Comparison of ENCODE assay signal across 27 mouse cellular contexts in the genomic region with DNA sequence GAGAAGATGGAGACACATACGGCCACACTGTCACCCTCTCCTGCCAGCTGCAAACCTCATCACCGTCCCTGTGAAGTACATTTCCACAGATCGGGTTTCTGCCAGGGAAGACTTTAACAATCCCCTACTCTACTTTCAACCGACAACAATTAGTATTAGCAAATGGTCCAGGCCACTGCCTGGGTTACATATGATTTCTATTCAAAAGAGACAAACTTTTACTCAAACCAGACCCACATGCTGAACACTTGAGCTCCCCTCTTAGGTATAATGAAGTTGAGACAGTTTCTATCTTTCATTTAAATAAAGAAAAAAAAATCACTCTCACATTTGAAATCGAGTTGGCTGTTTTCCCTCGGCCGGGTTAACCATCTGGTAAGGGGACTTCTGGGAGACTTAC.
DNase-seq lines count a peak whose midpoint lies in the region; ATAC-seq lines count a peak whose summit lies in the region.
"Had no signal": no experiment of that assay in that cellular context is flagged by ENCODE, and none has a peak within 500 bp of the region (broad histone marks: within the 10 kb centered on the region; RNA-seq: fewer than 3 reads in every experiment).

No protein-coding gene starts in this region.

- H3K9me3 ChIP-seq in embryonic facial prominence, embryonic 14.5 days (ENCODE audit: control insufficient read depth, low read length) = no peaks in the 10 kb centered on the region
- H3K9me3 ChIP-seq in limb, embryonic 13.5 days = no peaks in the 10 kb centered on the region
- H3K9me3 ChIP-seq: embryonic facial prominence, embryonic 15.5 days; forebrain, embryonic 12.5 days; forebrain, embryonic 15.5 days; heart, embryonic 12.5 days; heart, embryonic 15.5 days; hindbrain, embryonic 10.5 days; hindbrain, embryonic 13.5 days; intestine, embryonic 15.5 days had no signal

- H3K27me3 ChIP-seq in embryonic facial prominence, embryonic 14.5 days (replicated peaks; ENCODE audit: control insufficient read depth, insufficient read depth, low read length) = no peaks in the 10 kb centered on the region
- H3K27me3 ChIP-seq in limb, embryonic 13.5 days = peaks cover 2% of the 10 kb centered on the region; the same call in 1 of the 2 replicates
- H3K27me3 ChIP-seq: embryonic facial prominence, embryonic 15.5 days; forebrain, embryonic 12.5 days; forebrain, embryonic 15.5 days; heart, embryonic 12.5 days; heart, embryonic 15.5 days; hindbrain, embryonic 13.5 days; intestine, embryonic 15.5 days had no signal

- H3K27ac ChIP-seq in embryonic facial prominence, embryonic 14.5 days (replicated peaks; ENCODE audit: low read depth, low read length) = no peak overlapping the region; the same call in 1 of the 2 replicates
- H3K27ac ChIP-seq in limb, embryonic 13.5 days = no peak overlapping the region
- H3K27ac ChIP-seq: embryonic facial prominence, embryonic 15.5 days; forebrain, embryonic 12.5 days; forebrain, embryonic 15.5 days; heart, embryonic 15.5 days; hindbrain, embryonic 10.5 days; hindbrain, embryonic 13.5 days; intestine, embryonic 15.5 days had no signal

- DNase-seq in cerebellum, postnatal 10 days = peak; percentile 23 to 27
- DNase-seq in cerebellum, adult 18-20 months = no peak
- peak; percentile 7 for DNase-seq in gastrocnemius, postnatal 25 days
- no peak for DNase-seq in gastrocnemius, postnatal 36 days
- DNase-seq in embryonic facial prominence, embryonic 14.5 days (ENCODE audit: low spot score) = peak; percentile 46
- no peak for DNase-seq in left cerebral cortex, adult 18-20 months (ENCODE audit: low spot score in 2 of 2)
- DNase-seq: adrenal gland, postnatal 10 days; adrenal gland, postnatal 36 days; cerebellum, adult 2 months; cerebellum, adult 9-11 months; cerebellum, postnatal 36 days; gastrocnemius, postnatal 10 days; heart, adult 18-20 months; heart, postnatal 10 days; heart, postnatal 36 days had no signal

- no peak overlapping the region for H3K9ac ChIP-seq in embryonic facial prominence, embryonic 14.5 days (ENCODE audit: low read depth, low read length)
- no peak overlapping the region for H3K9ac ChIP-seq in limb, embryonic 13.5 days
- H3K9ac ChIP-seq: embryonic facial prominence, embryonic 15.5 days; forebrain, embryonic 12.5 days; forebrain, embryonic 15.5 days; heart, embryonic 12.5 days; heart, embryonic 15.5 days; hindbrain, embryonic 13.5 days; intestine, embryonic 15.5 days had no signal

- no peak overlapping the region; the same call in 1 of the 2 replicates for H3K4me2 ChIP-seq in embryonic facial prominence, embryonic 14.5 days (ENCODE audit: low read depth, low read length)
- no peak overlapping the region; the same call in 1 of the 2 replicates for H3K4me2 ChIP-seq in limb, embryonic 13.5 days (replicated peaks)
- H3K4me2 ChIP-seq: embryonic facial prominence, embryonic 15.5 days; forebrain, embryonic 12.5 days; forebrain, embryonic 15.5 days; heart, embryonic 12.5 days; heart, embryonic 15.5 days; hindbrain, embryonic 13.5 days; intestine, embryonic 15.5 days had no signal

- no peak for ATAC-seq in embryonic facial prominence, embryonic 14.5 days (ENCODE audit: low read depth)
- ATAC-seq in limb, embryonic 13.5 days (ENCODE audit: low FRiP score, low read depth) = peak; percentile 62
- no peak for ATAC-seq in erythroid progenitor cell, adult 5-6 weeks (replicated peaks; ENCODE audit: low FRiP score, poor library complexity, severe bottlenecking)
- ATAC-seq: activated CD4-positive, CD25-positive, alpha-beta regulatory T cell, adult 4 months; hindbrain, embryonic 16.5 days; intestine, embryonic 15.5 days had no signal

- H3K36me3 ChIP-seq in embryonic facial prominence, embryonic 14.5 days (ENCODE audit: control insufficient read depth, insufficient read depth, low read length) = no peaks in the 10 kb centered on the region
- H3K36me3 ChIP-seq in limb, embryonic 13.5 days = no peaks in the 10 kb centered on the region
- H3K36me3 ChIP-seq: embryonic facial prominence, embryonic 15.5 days; forebrain, embryonic 12.5 days; forebrain, embryonic 15.5 days; heart, embryonic 12.5 days; heart, embryonic 15.5 days; hindbrain, embryonic 10.5 days; hindbrain, embryonic 13.5 days; intestine, embryonic 15.5 days had no signal

- intact Hi-C loops in gastrocnemius, postnatal 36 days (cut with DNase I) = no loop called here

- H3K4me1 ChIP-seq in embryonic facial prominence, embryonic 14.5 days (ENCODE audit: control insufficient read depth, insufficient read depth, low read length) = peaks cover 16% of the 10 kb centered on the region; the same call in 1 of the 2 replicates
- H3K4me1 ChIP-seq in limb, embryonic 13.5 days = peaks cover 24% of the 10 kb centered on the region
- H3K4me1 ChIP-seq: forebrain, embryonic 12.5 days; forebrain, embryonic 15.5 days; heart, embryonic 12.5 days; heart, embryonic 15.5 days; hindbrain, embryonic 10.5 days; hindbrain, embryonic 13.5 days; intestine, embryonic 15.5 days had no signal

- H3K4me3 ChIP-seq in embryonic facial prominence, embryonic 14.5 days (ENCODE audit: low read depth, low read length) = no peak overlapping the region
- no peak overlapping the region for H3K4me3 ChIP-seq in limb, embryonic 13.5 days
- H3K4me3 ChIP-seq: embryonic facial prominence, embryonic 15.5 days; forebrain, embryonic 12.5 days; forebrain, embryonic 15.5 days; heart, embryonic 12.5 days; heart, embryonic 15.5 days; hindbrain, embryonic 10.5 days; hindbrain, embryonic 13.5 days; intestine, embryonic 15.5 days had no signal

- 28% methylated on average over 7 of the region's 7 CpGs for WGBS in embryonic facial prominence, embryonic 14.5 days
- WGBS in limb, embryonic 13.5 days = 27% methylated on average over 7 of the region's 7 CpGs

Comparison
In these comparisons a context has a peak if more than half of its experiments do, and no peak if none do; other contexts are left out.
1. DNase-seq: peak in cerebellum, postnatal 10 days (2 of 2), gastrocnemius, postnatal 25 days (single experiment) and embryonic facial prominence, embryonic 14.5 days (single experiment); none in cerebellum, adult 18-20 months (0 of 2), gastrocnemius, postnatal 36 days (0 of 2) and left cerebral cortex, adult 18-20 months (0 of 2).